Mouse (Mus musculus) layer of hippocampus, adult 2 months (tissue): ENCODE data around the gene Pacs2. TPM values are rescaled to one million over a fixed set of nuclear protein-coding genes. Genes with fewer than 3 reads are reported as not detected.

Source experiments
- DNase-seq, 2 experiments: peaks; one replicate each; pipeline ENCODE4 v3.0.0; 2022; ENCODE audit warnings: low spot score in 2 of 2
- H3K27ac ChIP-seq: fragments of 200-600 bp; 2 replicates; pipeline ENCODE4 v1.8.1; 2022
- H3K4me3 ChIP-seq: fragments of 200-600 bp; 2 replicates; pipeline ENCODE4 v1.8.1; 2022; ENCODE audit warnings: mild to moderate bottlenecking
- CTCF ChIP-seq: fragments of 200-600 bp; conservative IDR thresholded peaks from 2 replicates; pipeline ENCODE4 v1.8.1; 2022; ENCODE audit warnings: antibody characterized with exemption, mild to moderate bottlenecking, moderate library complexity
- total RNA-seq, 2 experiments: library from RNA; stranded (reverse); gene quantifications; 2 replicates each; pipeline ENCODE4 v1.2.3; 2021

Pacs2 gene
- total RNA-seq, 2 experiments from 2014 or later = 79.6 to 81.8 TPM

GRCm38 (mm10) chr12:113016976-113017375, 2.7 kb downstream of the Pacs2 start:
- DNase-seq = peak; percentile 81 to 87
- peak overlapping the region; percentile 55; the same call in 1 of the 2 replicates for H3K27ac ChIP-seq
- H3K4me3 ChIP-seq = peak overlapping the region; percentile 24; the same call in 1 of the 2 replicates
- no peak for TF ChIP-seq CTCF

DNA sequence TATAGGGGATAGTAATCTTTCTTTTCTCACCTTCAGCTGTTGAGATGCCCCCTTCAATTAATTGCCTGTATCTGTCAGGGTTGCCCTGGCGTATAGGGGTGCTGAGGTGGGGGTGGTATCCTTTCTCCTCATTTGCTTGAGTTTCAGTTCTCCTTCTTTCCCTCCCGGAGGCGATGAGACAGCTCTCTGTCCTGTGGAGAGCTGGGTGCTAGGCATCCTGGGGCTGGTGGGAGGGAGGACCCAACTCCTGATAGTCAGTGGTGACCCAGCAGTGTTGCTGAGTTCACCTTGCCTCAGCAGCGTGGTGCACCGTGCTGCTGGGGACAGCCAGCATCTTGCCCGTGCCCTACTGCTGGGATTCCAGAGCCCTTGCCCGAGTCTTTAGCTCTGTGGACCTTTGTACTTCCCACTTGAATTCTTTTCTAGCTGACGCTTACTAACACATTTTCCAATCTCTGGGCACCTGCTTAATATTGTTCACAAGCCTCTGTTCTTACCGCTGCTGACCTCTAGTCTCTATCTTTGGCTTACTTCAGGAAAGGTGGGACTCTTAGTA, 3.2 kb downstream of the Pacs2 start:
- H3K27ac ChIP-seq = peak overlapping the region; percentile 55; the same call in 1 of the 2 replicates
- TF ChIP-seq CTCF = no peak
- H3K4me3 ChIP-seq = peak overlapping the region; percentile 24; the same call in 1 of the 2 replicates
- no peak for DNase-seq

GRCm38 (mm10) chr12:113018763-113019162, 4.5 kb downstream of the Pacs2 start:
- TF ChIP-seq CTCF = no peak
- H3K4me3 ChIP-seq = no peak overlapping the region
- no peak for DNase-seq
- no peak overlapping the region for H3K27ac ChIP-seq

DNA sequence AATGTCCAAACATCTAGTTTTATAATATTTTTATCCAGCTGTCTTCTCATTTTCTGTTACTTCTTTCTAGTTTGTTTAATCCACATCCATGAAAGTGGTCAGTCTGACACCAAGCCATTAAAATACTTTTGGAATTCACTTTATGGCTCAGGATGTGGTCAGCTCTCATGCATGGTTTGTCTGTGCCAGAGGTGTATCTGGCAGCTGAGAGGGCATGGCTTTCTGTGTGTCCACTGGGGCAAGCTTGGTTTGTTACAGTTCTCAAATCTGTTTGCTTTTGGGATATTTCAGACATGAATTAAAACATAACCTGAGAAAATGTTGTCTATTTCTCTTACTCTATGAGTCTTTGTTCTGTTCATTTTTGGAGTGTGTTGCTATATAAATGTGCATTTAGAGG, 7.2 kb downstream of the Pacs2 start:
- no peak overlapping the region for H3K27ac ChIP-seq
- no peak overlapping the region for H3K4me3 ChIP-seq
- DNase-seq = no peak
- TF ChIP-seq CTCF = no peak

DNA sequence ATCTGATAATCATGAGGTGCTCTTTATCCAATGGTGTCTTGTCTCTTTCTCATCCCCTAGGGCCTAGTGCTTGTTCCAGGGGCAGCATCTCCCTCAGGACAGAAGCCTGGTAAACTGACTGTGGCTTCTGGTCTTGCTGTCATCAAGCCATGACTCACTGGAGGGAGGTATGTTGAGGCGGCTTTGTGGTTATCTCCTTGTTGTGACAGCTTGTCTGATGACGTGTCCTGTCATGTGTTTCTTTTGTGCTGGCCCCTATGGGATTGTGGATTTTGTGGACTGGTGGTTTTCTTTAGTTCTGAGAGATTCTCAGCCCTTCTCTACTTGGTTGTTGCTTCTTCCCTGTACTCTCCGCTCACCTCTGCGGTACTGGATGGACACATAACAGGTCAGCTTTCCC, 8.8 kb downstream of the Pacs2 start:
- no peak overlapping the region for H3K27ac ChIP-seq
- DNase-seq = no peak
- no peak for TF ChIP-seq CTCF
- H3K4me3 ChIP-seq = no peak overlapping the region

DNA sequence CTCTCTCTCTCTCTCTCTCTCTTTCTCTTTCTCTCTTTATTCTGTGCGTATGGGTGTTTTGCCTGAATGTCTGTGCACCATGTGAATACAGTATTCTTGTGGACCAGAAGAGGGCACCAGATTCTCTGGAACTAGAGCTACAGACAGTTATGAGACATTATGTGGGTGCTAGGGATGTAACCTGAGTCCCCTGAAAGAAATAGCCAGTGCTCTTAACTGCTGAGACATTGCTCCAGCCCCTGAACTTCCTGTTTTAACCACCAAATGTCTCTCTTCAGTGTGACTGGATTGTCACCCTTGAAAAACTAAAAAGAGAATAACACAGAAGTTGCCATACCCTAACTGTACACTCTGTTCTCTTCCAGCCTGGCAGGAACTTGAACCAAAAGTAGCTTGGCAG, 12.2 kb downstream of the Pacs2 start:
- TF ChIP-seq CTCF = peak; percentile 43
- H3K27ac ChIP-seq = no peak overlapping the region
- H3K4me3 ChIP-seq = no peak overlapping the region
- DNase-seq = no peak

- Histone ChIP-seq H3K4me3 (no peak overlapping the region), H3K27ac (no peak overlapping the region)
- no peak for TF ChIP-seq CTCF
- no peak for DNase-seq
Observed at GRCm38 (mm10) chr12:113027495-113027894, 13.2 kb downstream of the Pacs2 start.

DNA sequence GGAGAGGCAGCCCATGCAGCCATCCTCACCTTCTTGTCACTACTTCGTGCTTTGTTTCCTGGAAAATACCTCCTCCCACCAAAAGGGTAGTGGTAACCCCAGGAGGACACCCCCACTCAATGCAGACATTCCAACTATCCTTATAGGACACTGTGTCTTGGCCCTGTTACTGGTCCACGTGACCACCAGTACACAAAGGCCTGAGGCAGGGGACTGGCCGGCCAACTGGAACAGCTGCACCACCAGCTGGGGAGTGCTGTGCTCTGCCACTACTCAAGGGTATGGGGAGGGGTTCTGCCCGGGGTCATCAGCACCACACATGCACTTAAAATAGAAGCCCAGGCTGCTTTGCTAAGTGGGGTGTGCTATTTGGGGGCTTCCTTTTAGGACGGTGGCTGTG, 13.8 kb downstream of the Pacs2 start:
- Histone ChIP-seq H3K27ac (no peak overlapping the region; the same call in 1 of the 2 replicates), H3K4me3 (no peak overlapping the region)
- DNase-seq = no peak
- TF ChIP-seq CTCF = no peak

- no peak for TF ChIP-seq CTCF
- Histone ChIP-seq H3K4me3 (no peak overlapping the region), H3K27ac (peak overlapping the region; percentile 29; the same call in 1 of the 2 replicates)
- no peak for DNase-seq
Observed at GRCm38 (mm10) chr12:113028898-113029297, 14.6 kb downstream of the Pacs2 start.

DNA sequence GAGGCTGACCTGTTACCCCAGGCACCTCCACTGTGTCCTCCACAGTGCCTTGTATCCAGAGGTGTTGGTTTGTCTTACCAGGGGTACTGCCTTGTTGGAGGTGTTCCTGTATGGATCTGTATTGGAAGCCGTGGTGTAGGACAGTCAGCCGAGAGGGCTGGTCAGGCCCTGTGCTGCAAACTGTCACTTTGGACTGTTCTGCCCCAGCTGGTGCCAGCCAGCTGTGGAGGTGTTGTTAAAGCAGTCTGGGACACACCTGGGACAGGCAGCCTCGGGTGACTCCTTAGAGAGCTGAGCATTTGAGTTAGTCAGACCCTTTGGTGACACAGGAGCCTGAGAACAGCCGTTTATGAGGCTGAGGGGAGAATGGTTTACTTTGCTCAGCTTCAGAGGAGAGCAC, 15.7 kb downstream of the Pacs2 start:
- no peak for DNase-seq
- no peak overlapping the region for H3K4me3 ChIP-seq
- no peak overlapping the region for H3K27ac ChIP-seq
- TF ChIP-seq CTCF = no peak

DNA sequence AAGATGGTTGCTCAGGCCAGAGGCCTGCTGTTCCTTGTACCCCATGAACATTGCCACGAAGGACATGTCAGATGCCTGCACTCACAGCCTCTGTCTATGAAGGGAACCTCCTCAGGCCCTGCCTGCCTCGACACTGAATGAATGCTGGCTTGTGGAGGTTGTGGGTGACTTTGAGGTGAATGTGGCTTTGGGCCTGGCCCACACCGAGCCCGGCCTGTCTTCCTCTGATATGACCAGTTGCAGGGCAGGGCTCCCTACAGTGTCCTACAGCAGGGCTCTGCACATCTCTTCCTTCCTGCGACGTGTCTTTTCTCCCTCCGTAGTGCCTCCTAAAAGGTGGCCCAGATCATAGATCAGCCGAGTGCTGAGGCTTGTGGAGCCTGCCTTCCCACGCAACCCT, 16.7 kb downstream of the Pacs2 start:
- no peak for TF ChIP-seq CTCF
- no peak for DNase-seq
- H3K27ac ChIP-seq = peak overlapping the region; percentile 43; the same call in 1 of the 2 replicates
- no peak overlapping the region for H3K4me3 ChIP-seq

DNA sequence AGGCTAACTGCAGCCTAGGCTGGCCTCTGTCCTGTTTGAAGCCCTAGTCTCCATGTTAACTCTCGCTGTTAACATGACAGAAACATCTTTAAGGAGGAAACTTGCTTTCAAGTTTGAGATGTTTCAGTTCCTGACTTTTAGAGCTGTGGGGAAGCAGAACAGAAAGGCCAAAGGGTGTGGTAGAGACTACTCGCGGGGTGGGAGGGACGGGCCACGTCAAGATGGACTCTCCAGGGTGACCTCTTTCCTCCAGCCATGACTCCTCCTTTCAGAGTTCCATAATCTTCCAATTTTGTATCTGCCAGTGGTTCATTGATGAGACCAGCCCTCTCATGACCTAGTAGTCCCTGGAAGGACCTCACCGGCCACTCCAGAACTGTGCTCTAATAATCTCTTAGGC, 17.1 kb downstream of the Pacs2 start:
- TF ChIP-seq CTCF = no peak
- DNase-seq = no peak
- Histone ChIP-seq H3K27ac (peak overlapping the region; percentile 70; the same call in 1 of the 2 replicates), H3K4me3 (no peak overlapping the region)

GRCm38 (mm10) chr12:113032296-113033250, 18.3 kb downstream of the Pacs2 start:
- Histone ChIP-seq H3K27ac (peak overlapping the region; percentile 70; the same call in 1 of the 2 replicates), H3K4me3 (no peak overlapping the region)
- TF ChIP-seq CTCF = peak; percentile 31; the same call in 1 of the 2 replicates
- peak in 1 of 2 experiments; percentile 29 for DNase-seq
